In genomic region chr6:109552316-109552715, GRCm38 (mm10) we compare ENCODE assay signal across 31 mouse cellular contexts.
"Had no signal": no experiment of that assay in that cellular context is flagged by ENCODE, and none has a peak within 500 bp of the region (broad histone marks: within the 10 kb centered on the region; RNA-seq: fewer than 3 reads in every experiment).

No protein-coding gene starts in this region.

- H3K4me2 ChIP-seq: limb, embryonic 12.5 days; limb, embryonic 13.5 days; limb, embryonic 15.5 days; liver, embryonic 11.5 days; liver, embryonic 12.5 days; liver, embryonic 13.5 days; liver, embryonic 15.5 days; lung, embryonic 14.5 days; lung, embryonic 15.5 days; midbrain, embryonic 12.5 days; midbrain, embryonic 13.5 days; midbrain, embryonic 15.5 days; neural tube, embryonic 12.5 days; neural tube, embryonic 13.5 days had no signal

- ATAC-seq: liver, embryonic 12.5 days; liver, postnatal 0 days; lung, postnatal 0 days; midbrain, embryonic 13.5 days; midbrain, embryonic 15.5 days had no signal

- H3K9ac ChIP-seq: limb, embryonic 12.5 days; limb, embryonic 13.5 days; limb, embryonic 15.5 days; liver, embryonic 12.5 days; liver, embryonic 13.5 days; liver, embryonic 14.5 days; liver, embryonic 15.5 days; liver, postnatal 0 days; lung, embryonic 14.5 days; lung, embryonic 15.5 days; midbrain, embryonic 12.5 days; midbrain, embryonic 13.5 days; midbrain, embryonic 15.5 days; neural tube, embryonic 12.5 days; neural tube, embryonic 13.5 days had no signal

- H3K4me3 ChIP-seq: limb, embryonic 10.5 days; limb, embryonic 12.5 days; limb, embryonic 13.5 days; limb, embryonic 15.5 days; liver, embryonic 12.5 days; liver, embryonic 13.5 days; liver, embryonic 15.5 days; lung, embryonic 15.5 days; megakaryocyte, embryonic 14.5 days; midbrain, embryonic 10.5 days; midbrain, embryonic 12.5 days; midbrain, embryonic 13.5 days; midbrain, embryonic 15.5 days; myocyte; neural tube, embryonic 12.5 days; neural tube, embryonic 13.5 days had no signal

- H3K9me3 ChIP-seq: limb, embryonic 10.5 days; limb, embryonic 12.5 days; limb, embryonic 13.5 days; limb, embryonic 15.5 days; liver, embryonic 12.5 days; liver, embryonic 13.5 days; liver, embryonic 15.5 days; lung, embryonic 15.5 days; midbrain, embryonic 10.5 days; midbrain, embryonic 12.5 days; midbrain, embryonic 13.5 days; midbrain, embryonic 15.5 days; neural tube, embryonic 12.5 days; neural tube, embryonic 13.5 days had no signal

- H3K27ac ChIP-seq: limb, embryonic 10.5 days; limb, embryonic 12.5 days; limb, embryonic 13.5 days; limb, embryonic 15.5 days; liver, embryonic 12.5 days; liver, embryonic 13.5 days; liver, embryonic 14.5 days; liver, embryonic 15.5 days; lung, embryonic 15.5 days; macrophage; midbrain, embryonic 10.5 days; midbrain, embryonic 12.5 days; midbrain, embryonic 13.5 days; midbrain, embryonic 15.5 days; neural tube, embryonic 12.5 days; neural tube, embryonic 13.5 days had no signal

- DNase-seq: left cerebral cortex, postnatal 4 days; liver; liver, embryonic 13.5 days; liver, postnatal 0 days; lung, adult 18-20 months; lung, adult 2 months; lung, embryonic 14.5 days; lung, postnatal 10 days; lung, postnatal 14 days; lung, postnatal 36 days; lung, postnatal 4 days; midbrain, embryonic 14.5 days had no signal

- H3K36me3 ChIP-seq: limb, embryonic 10.5 days; limb, embryonic 12.5 days; limb, embryonic 13.5 days; limb, embryonic 15.5 days; liver, embryonic 12.5 days; liver, embryonic 13.5 days; liver, embryonic 15.5 days; lung, embryonic 15.5 days; midbrain, embryonic 10.5 days; midbrain, embryonic 12.5 days; midbrain, embryonic 13.5 days; midbrain, embryonic 15.5 days; neural tube, embryonic 12.5 days; neural tube, embryonic 13.5 days had no signal

- H3K27me3 ChIP-seq: limb, embryonic 12.5 days; limb, embryonic 13.5 days; limb, embryonic 15.5 days; liver, embryonic 12.5 days; liver, embryonic 13.5 days; liver, embryonic 15.5 days; lung, embryonic 15.5 days; megakaryocyte, embryonic 14.5 days; midbrain, embryonic 15.5 days had no signal

- H3K4me1 ChIP-seq: limb, embryonic 10.5 days; limb, embryonic 12.5 days; limb, embryonic 13.5 days; limb, embryonic 15.5 days; liver, embryonic 12.5 days; liver, embryonic 13.5 days; liver, embryonic 15.5 days; lung, embryonic 15.5 days; megakaryocyte, embryonic 14.5 days; midbrain, embryonic 10.5 days; midbrain, embryonic 12.5 days; midbrain, embryonic 13.5 days; midbrain, embryonic 15.5 days; neural tube, embryonic 12.5 days; neural tube, embryonic 13.5 days had no signal
